Mouse (Mus musculus) hindbrain, postnatal 0 days (tissue): ENCODE data around the gene Nutf2. TPM values are rescaled to one million over a fixed set of nuclear protein-coding genes. Genes with fewer than 3 reads are reported as not detected.

Experiments
- ATAC-seq: fragments of 200-750 bp; cut with Nextera tagmentation; 2 replicates; pipeline ENCODE4 v1.8.0; 2017; ENCODE audit warnings: mild to moderate bottlenecking, moderate TSS enrichment, moderate library complexity
- DNase-seq: peaks from one replicate; pipeline ENCODE4 v3.0.0-alpha.2; 2015; ENCODE audit warnings: low spot score
- H3K27ac ChIP-seq: fragments of 300-500 bp; sonication (generic); 2 replicates; pipeline ENCODE4 v1.5.1; 2014; ENCODE audit warnings: mild to moderate bottlenecking
- H3K27me3 ChIP-seq: fragments of 300-500 bp; sonication (generic); 2 replicates; pipeline ENCODE4 v1.6.1; 2014; ENCODE audit warnings: low read length, mixed read lengths; ENCODE audit not compliant: insufficient read depth
- H3K36me3 ChIP-seq: fragments of 300-500 bp; sonication (generic); 2 replicates; pipeline ENCODE4 v1.6.1; 2014; ENCODE audit warnings: low read length, mixed read lengths; ENCODE audit not compliant: insufficient read depth
- H3K4me1 ChIP-seq: fragments of 300-500 bp; sonication (generic); 2 replicates; pipeline ENCODE4 v1.6.1; 2014; ENCODE audit warnings: antibody characterized with exemption, low read length, mixed read lengths; ENCODE audit not compliant: insufficient read depth
- H3K4me2 ChIP-seq: fragments of 300-500 bp; sonication (generic); 2 replicates; pipeline ENCODE4 v1.6.1; 2014; ENCODE audit warnings: low read depth, mild to moderate bottlenecking, low read length, moderate library complexity, mixed read lengths
- H3K4me3 ChIP-seq: fragments of 300-500 bp; sonication (generic); 2 replicates; pipeline ENCODE4 v1.5.1; 2014; ENCODE audit warnings: low read length
- H3K9ac ChIP-seq: fragments of 300-500 bp; sonication (generic); replicated peaks from 2 replicates; pipeline ENCODE4 v1.6.1; 2014; ENCODE audit warnings: mild to moderate bottlenecking, low read length, moderate library complexity, mixed read lengths
- H3K9me3 ChIP-seq: fragments of 300-500 bp; sonication (generic); 2 replicates; pipeline ENCODE4 v1.6.1; 2016; ENCODE audit warnings: low read length, mixed read lengths
- CTCF ChIP-seq: IDR thresholded peaks from 2 replicates; pipeline ENCODE4 v1.5.1; 2016; ENCODE audit warnings: antibody characterized with exemption, control low read depth, low read depth
- WGBS: fragments of 180-500 bp; shearing (Covaris S2); extraction: QIAGEN DNeasy Blood & Tissue Kit; methylation state at CpG from one replicate; pipeline ENCODE4 v1.1.7; 2014; 5-methylcytosine and 5-hydroxymethylcytosine counted together
- polyA plus RNA-seq: library from polyadenylated mRNA; unstranded; fragments of >200 nt; fragmentation: Nextera tagmentation; extraction: Ambion mirVana; gene quantifications from 2 replicates; pipeline ENCODE4 v1.2.1, GENCODE M21; 2015
- total RNA-seq: library from RNA; depleted of rRNA; stranded (reverse); fragments of >200 nt; gene quantifications from 2 replicates; pipeline ENCODE4 v1.2.3, GENCODE M21; 2014

Gene Nutf2
- total and polyA plus RNA-seq, 2 experiments from 2014 or later = 49.6 to 119 TPM

DNA sequence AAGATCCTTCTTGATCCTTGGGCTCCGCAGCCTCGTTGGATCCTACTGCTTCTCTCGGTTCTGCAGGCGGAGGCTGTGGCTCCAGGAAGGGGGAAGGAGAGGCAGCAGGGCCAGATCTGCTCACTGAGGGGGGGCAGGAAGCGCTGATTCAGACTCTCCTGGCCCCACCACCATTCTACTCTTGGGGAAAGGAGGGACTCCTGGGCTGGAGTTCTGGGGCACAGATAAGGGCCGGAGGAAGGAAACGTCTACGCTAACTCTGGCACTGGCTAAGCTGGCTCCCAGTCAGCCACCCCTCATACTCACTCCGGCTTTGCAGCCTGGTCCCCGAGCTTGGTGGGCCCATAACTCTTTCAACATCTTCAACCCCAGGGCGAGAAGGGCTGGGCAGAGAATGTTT is 13.7 kb upstream of the Nutf2 start:
- TF ChIP-seq CTCF = no peak
- H3K9me3 ChIP-seq = no peaks in the 10 kb centered on the region

DNA sequence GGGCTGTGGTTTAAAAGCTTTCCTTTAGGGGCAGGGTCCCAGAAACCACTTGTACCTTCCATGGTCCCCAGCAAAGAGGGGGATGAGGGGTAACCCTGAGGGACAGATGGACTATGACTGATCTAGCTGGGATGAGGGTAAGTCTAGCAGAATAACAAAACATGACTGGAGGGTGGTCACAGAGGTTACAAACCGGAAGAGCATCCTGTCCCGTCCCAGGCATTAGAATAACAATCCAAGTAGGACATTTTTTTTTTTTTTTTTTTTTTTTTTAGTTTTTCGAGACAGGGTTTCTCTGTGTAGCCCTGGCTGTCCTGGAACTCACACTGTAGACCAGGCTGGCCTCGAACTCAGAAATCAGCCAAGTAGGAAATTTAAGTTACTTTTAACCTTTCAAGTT is 10.4 kb upstream of the Nutf2 start:
- Histone ChIP-seq H3K9me3 (no peaks in the 10 kb centered on the region), H3K36me3 (peaks cover 41% of the 10 kb centered on the region), H3K4me3 (no peak overlapping the region), H3K4me1 (peaks cover 7% of the 10 kb centered on the region), H3K4me2 (no peak overlapping the region), H3K27ac (no peak overlapping the region), H3K9ac (no peak overlapping the region), H3K27me3 (no peaks in the 10 kb centered on the region)
- no peak for TF ChIP-seq CTCF
- ATAC-seq (no peak), DNase-seq (no peak)
- WGBS = 87% methylated on average over 4 of the region's 4 CpGs

More for the DNA sequence above, 13.7 kb upstream of the Nutf2 start:
- H3K4me2 ChIP-seq = no peak overlapping the region
- DNase-seq (no peak), ATAC-seq (no peak)
- H3K27ac ChIP-seq = no peak overlapping the region
- H3K4me1 ChIP-seq = peaks cover 7% of the 10 kb centered on the region
- WGBS = 86% methylated on average over 11 of the region's 11 CpGs
- no peak overlapping the region for H3K9ac ChIP-seq
- H3K27me3 ChIP-seq = no peaks in the 10 kb centered on the region
- peaks cover 57% of the 10 kb centered on the region for H3K36me3 ChIP-seq
- no peak overlapping the region for H3K4me3 ChIP-seq

DNA sequence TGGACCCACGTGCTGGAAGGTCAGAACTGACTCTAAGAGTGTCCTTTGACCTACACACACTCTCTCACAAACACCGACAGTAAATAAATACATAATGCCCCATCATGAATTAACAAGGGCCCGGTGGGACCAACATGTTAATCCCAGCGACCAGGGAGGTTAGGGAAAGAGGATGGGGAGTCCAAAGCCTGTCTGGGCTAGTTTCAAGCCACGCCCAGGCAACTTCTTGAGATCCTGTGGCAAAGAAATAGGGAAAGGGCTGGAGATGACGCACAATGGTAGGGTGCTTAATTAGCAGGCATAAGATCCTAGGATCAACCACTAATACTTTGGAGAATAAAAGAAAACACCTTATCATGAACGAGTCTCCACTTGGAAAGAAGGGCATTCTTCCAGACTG is 9.8 kb upstream of the Nutf2 start:
- no peaks in the 10 kb centered on the region for H3K9me3 ChIP-seq
- ATAC-seq (no peak), DNase-seq (no peak)
- H3K27me3 ChIP-seq = no peaks in the 10 kb centered on the region
- H3K4me2 ChIP-seq = peak overlapping the region; percentile 31; the same call in 1 of the 2 replicates
- H3K4me3 ChIP-seq = no peak overlapping the region
- H3K4me1 ChIP-seq = peaks cover 7% of the 10 kb centered on the region
- WGBS = 76% methylated on average over 7 of the region's 7 CpGs
- H3K9ac ChIP-seq = no peak overlapping the region
- peaks cover 35% of the 10 kb centered on the region for H3K36me3 ChIP-seq
- H3K27ac ChIP-seq = no peak overlapping the region
- no peak for TF ChIP-seq CTCF

GRCm38 (mm10) chr8:105851651-105852143 is 8.7 kb upstream of the Nutf2 start:
- H3K4me1 ChIP-seq = peaks cover 18% of the 10 kb centered on the region
- peak overlapping the region; percentile 66 for H3K4me2 ChIP-seq
- TF ChIP-seq CTCF = no peak
- DNase-seq (peak; percentile 97), ATAC-seq (peak; percentile 87)
- H3K9me3 ChIP-seq = no peaks in the 10 kb centered on the region
- no peaks in the 10 kb centered on the region for H3K27me3 ChIP-seq
- H3K36me3 ChIP-seq = peaks cover 24% of the 10 kb centered on the region
- H3K27ac ChIP-seq = peak overlapping the region; percentile 54; the same call in 1 of the 2 replicates
- WGBS = 2% methylated on average over 34 of the region's 34 CpGs
- peak overlapping the region; percentile 70 for H3K4me3 ChIP-seq
- H3K9ac ChIP-seq = peak overlapping the region; percentile 60

GRCm38 (mm10) chr8:105852146-105852729 is 8.1 kb upstream of the Nutf2 start:
- Histone ChIP-seq H3K4me3 (peak overlapping the region; percentile 70; the same call in 1 of the 2 replicates), H3K36me3 (peaks cover 19% of the 10 kb centered on the region; the same call in 1 of the 2 replicates), H3K9me3 (no peaks in the 10 kb centered on the region), H3K27ac (no peak overlapping the region), H3K9ac (no peak overlapping the region), H3K4me1 (peaks cover 20% of the 10 kb centered on the region), H3K27me3 (no peaks in the 10 kb centered on the region), H3K4me2 (peak overlapping the region; percentile 66; the same call in 1 of the 2 replicates)
- DNase-seq (no peak), ATAC-seq (no peak)
- no peak for TF ChIP-seq CTCF
- 84% methylated on average over 12 of the region's 12 CpGs for WGBS

- Histone ChIP-seq H3K9ac (no peak within 1 kb of the TSS), H3K36me3 (peaks cover 13% of the 10 kb centered on the region; the same call in 1 of the 2 replicates), H3K4me1 (peaks cover 20% of the 10 kb centered on the region), H3K4me3 (no peak within 1 kb of the TSS), H3K27me3 (no peaks in the 10 kb centered on the region), H3K9me3 (no peaks in the 10 kb centered on the region), H3K27ac (no peak within 1 kb of the TSS), H3K4me2 (peak within 1 kb of the TSS; percentile 66; the same call in 1 of the 2 replicates)
- no peak for ATAC-seq
- 94% methylated on average over 3 of the region's 3 CpGs for WGBS
- TF ChIP-seq CTCF = no peak
- no peak for DNase-seq
Observed at GRCm38 (mm10) chr8:105853178-105853577, 7.2 kb upstream of the Nutf2 start, which contains the start of gene Cenpt. Cenpt (minus strand) TSS chr8:105853278.

- DNase-seq (no peak), ATAC-seq (no peak)
- Histone ChIP-seq H3K4me3 (peak overlapping the region; percentile 79), H3K27me3 (no peaks in the 10 kb centered on the region), H3K4me1 (peaks cover 20% of the 10 kb centered on the region), H3K4me2 (peak overlapping the region; percentile 98), H3K9me3 (no peaks in the 10 kb centered on the region), H3K27ac (peak overlapping the region; percentile 79; the same call in 1 of the 2 replicates), H3K36me3 (peaks cover 2% of the 10 kb centered on the region; the same call in 1 of the 2 replicates), H3K9ac (peak overlapping the region; percentile 76; the same call in 1 of the 2 replicates)
- WGBS = 28% methylated on average over 8 of the region's 8 CpGs
- no peak for TF ChIP-seq CTCF
Observed at GRCm38 (mm10) chr8:105854303-105854702, 6.1 kb upstream of the Nutf2 start.
